Mouse (Mus musculus): Measurements from ENCODE around the gene Prkcg. TPM values are rescaled to one million over a fixed set of nuclear protein-coding genes. Genes with fewer than 3 reads are reported as not detected.

Gene Prkcg
- polyA plus RNA-seq, 1 experiment from 2014 or later, result 0.12 TPM

DNA sequence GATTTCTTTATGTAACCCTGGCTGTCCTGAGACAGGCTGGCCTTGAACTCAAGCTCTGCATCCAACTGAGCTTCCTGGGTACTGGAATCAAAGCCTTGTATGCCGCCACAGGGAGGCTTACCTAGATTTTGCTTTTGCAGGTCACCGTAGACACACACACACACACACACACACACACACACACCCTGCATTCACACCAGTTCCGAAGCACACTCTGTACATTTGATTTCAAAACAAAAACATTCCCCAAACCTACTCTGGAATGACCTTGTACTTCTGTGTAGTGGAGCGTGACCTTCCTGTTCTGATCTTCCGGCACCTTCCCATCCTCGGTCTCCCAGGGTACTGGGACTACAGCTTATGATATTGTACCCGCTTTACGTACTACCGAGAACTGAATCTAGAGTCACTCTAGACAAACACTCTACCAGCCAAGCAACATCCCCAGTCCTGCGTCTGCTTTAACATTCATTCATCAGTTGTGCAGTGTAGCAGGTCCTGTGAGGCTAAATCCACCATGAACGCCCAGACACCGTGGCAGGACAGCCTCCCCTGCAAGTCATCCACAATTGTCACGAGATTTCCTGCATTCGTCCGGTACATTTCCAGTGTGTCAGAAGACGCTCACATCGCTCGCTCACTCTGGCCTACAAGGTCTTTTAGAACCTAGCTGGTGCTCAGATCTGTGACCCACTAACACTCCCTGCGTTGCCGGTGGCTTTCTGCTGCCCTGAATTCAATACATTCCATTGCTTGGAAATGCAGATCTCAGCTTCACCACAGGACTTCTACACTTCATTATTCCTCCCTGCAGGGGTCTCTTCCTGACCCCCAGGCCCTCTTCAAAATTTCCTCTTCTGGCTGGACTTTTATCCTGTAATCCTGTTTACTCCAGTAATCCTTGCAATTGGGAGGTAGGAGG, 58.6 kb downstream of the Prkcg start:
- Histone ChIP-seq H3K4me1 (no peaks in the 10 kb centered on the region), H3K4me2 (no peak overlapping the region), H3K27me3 (no peaks in the 10 kb centered on the region), H3K4me3 (no peak overlapping the region), H3K27ac (no peak overlapping the region), H3K36me3 (peaks cover 64% of the 10 kb centered on the region), H3K9ac (no peak overlapping the region), H3K9me3 (no peaks in the 10 kb centered on the region)
- no peak for ATAC-seq (ENCODE audit: insufficient number of reproducible peaks, low FRiP score, low TSS enrichment, low read depth)
- 73% methylated on average over 20 of the region's 20 CpGs for WGBS

DNA sequence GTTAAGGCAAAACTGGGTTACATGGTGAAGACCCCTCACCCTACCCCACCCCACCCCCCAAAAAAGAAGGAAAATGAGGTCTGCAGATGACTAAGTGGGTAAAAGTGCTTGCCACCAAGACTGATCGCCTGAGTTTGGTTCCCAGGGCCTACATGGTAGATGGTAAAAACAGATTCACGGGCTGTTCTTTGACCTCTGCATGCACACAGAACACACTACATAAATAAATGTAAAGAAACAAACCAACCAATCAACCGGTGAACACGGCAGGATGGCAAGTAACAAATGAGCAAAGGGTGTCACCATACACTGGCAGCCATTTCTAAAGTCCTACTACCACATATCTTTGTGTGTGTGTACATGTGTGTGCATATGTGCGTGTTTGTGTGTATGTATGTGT, 59.3 kb downstream of the Prkcg start:
- H3K27me3 ChIP-seq, result no peaks in the 10 kb centered on the region
- H3K9ac ChIP-seq, result no peak overlapping the region
- peaks cover 57% of the 10 kb centered on the region for H3K36me3 ChIP-seq
- no peak overlapping the region for H3K27ac ChIP-seq
- no peaks in the 10 kb centered on the region for H3K9me3 ChIP-seq
- H3K4me2 ChIP-seq, result no peak overlapping the region
- no peak overlapping the region for H3K4me3 ChIP-seq
- H3K4me1 ChIP-seq, result no peaks in the 10 kb centered on the region
- WGBS, result 74% methylated on average over 5 of the region's 5 CpGs
- no peak for ATAC-seq (ENCODE audit: insufficient number of reproducible peaks, low FRiP score, low TSS enrichment, low read depth)

- H3K27me3 ChIP-seq, result no peaks in the 10 kb centered on the region
- H3K9me3 ChIP-seq, result no peaks in the 10 kb centered on the region
- no peak overlapping the region for H3K27ac ChIP-seq
- ATAC-seq (ENCODE audit: insufficient number of reproducible peaks, low FRiP score, low TSS enrichment, low read depth), result no peak
- no peak overlapping the region for H3K4me2 ChIP-seq
- peaks cover 49% of the 10 kb centered on the region for H3K36me3 ChIP-seq
- no peak overlapping the region for H3K9ac ChIP-seq
- no peak overlapping the region for H3K4me3 ChIP-seq
- H3K4me1 ChIP-seq, result no peaks in the 10 kb centered on the region
- 85% methylated on average over 9 of the region's 9 CpGs for WGBS
These were observed 60.8 kb downstream of the Prkcg start for GRCm38 (mm10) chr7:3349775-3350174.

DNA sequence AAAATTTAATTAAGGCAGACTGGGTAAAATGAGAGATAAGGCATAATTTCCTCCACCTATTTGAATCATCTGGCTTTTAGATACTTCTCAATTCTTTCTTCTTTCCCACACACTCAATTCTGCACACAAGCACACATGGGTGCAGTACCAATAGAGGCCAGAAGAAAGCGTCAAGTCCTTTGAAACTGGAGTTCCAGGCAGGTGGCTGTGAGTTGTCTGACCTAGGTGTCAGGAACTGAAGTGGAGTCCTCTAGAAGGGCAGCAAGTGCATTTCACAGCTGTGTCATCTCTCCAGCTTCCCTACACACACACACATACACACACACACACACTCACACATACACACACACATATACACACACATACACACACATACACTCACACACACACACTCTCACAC, 62.6 kb downstream of the Prkcg start:
- H3K4me3 ChIP-seq, result no peak overlapping the region
- 83% methylated on average over 1 of the region's 1 CpGs for WGBS
- no peak for ATAC-seq (ENCODE audit: insufficient number of reproducible peaks, low FRiP score, low TSS enrichment, low read depth)
- H3K27ac ChIP-seq, result no peak overlapping the region
- no peak overlapping the region for H3K9ac ChIP-seq
- no peaks in the 10 kb centered on the region for H3K9me3 ChIP-seq
- no peaks in the 10 kb centered on the region for H3K27me3 ChIP-seq
- peaks cover 36% of the 10 kb centered on the region for H3K36me3 ChIP-seq
- no peaks in the 10 kb centered on the region for H3K4me1 ChIP-seq
- no peak overlapping the region for H3K4me2 ChIP-seq

GRCm38 (mm10) chr7:3354850-3355249, 65.9 kb downstream of the Prkcg start:
- H3K36me3 ChIP-seq, result peaks cover 27% of the 10 kb centered on the region
- no peak overlapping the region for H3K4me2 ChIP-seq
- H3K4me1 ChIP-seq, result no peaks in the 10 kb centered on the region
- H3K27me3 ChIP-seq, result no peaks in the 10 kb centered on the region
- no peak for ATAC-seq (ENCODE audit: insufficient number of reproducible peaks, low FRiP score, low TSS enrichment, low read depth)
- H3K9ac ChIP-seq, result no peak overlapping the region
- H3K4me3 ChIP-seq, result no peak overlapping the region
- 83% methylated on average over 6 of the region's 6 CpGs for WGBS
- no peaks in the 10 kb centered on the region for H3K9me3 ChIP-seq
- no peak overlapping the region for H3K27ac ChIP-seq

DNA sequence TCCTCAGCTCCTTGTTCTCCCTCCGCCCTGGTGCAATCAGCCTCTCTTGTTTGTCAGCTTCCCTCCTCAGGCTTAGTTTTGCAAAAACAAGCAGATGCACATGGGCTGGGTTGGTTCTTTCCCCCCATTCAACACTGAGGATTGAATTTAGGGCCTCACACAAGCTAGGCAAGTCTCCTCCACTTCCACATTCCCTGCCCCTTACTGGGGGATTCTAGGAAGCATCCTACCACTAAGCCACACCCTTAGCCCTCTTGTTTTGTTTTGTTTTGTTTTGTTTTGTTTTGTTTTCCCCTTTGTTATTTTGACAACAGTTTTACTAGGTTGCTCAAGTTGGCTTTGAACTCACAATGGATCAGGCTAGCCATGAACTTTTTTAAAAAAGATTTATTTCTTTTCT, 71.7 kb downstream of the Prkcg start:
- WGBS, result 97% methylated on average over 1 of the region's 1 CpGs
- H3K36me3 ChIP-seq, result peaks cover 31% of the 10 kb centered on the region
- H3K27me3 ChIP-seq, result 0 out of 2 replicates have a peak, but pooled peaks cover 2% of the 10 kb centered on the region
- no peaks in the 10 kb centered on the region for H3K4me1 ChIP-seq
- H3K9ac ChIP-seq, result no peak overlapping the region
- H3K9me3 ChIP-seq, result no peaks in the 10 kb centered on the region
- ATAC-seq (ENCODE audit: insufficient number of reproducible peaks, low FRiP score, low TSS enrichment, low read depth), result no peak
- no peak overlapping the region for H3K4me3 ChIP-seq
- no peak overlapping the region for H3K4me2 ChIP-seq
- no peak overlapping the region for H3K27ac ChIP-seq

- WGBS, result 39% methylated on average over 11 of the region's 11 CpGs
- Histone ChIP-seq H3K4me3 (no peak overlapping the region), H3K9me3 (no peaks in the 10 kb centered on the region), H3K9ac (no peak overlapping the region), H3K27me3 (peaks cover 15% of the 10 kb centered on the region; the same call in 1 of the 2 replicates), H3K4me2 (no peak overlapping the region), H3K27ac (no peak overlapping the region), H3K4me1 (peaks cover 11% of the 10 kb centered on the region), H3K36me3 (peaks cover 17% of the 10 kb centered on the region; the same call in 1 of the 2 replicates)
- peak; percentile 47; the same call in 1 of the 2 replicates for ATAC-seq (ENCODE audit: insufficient number of reproducible peaks, low FRiP score, low TSS enrichment, low read depth)
These were observed 76.7 kb downstream of the Prkcg start for GRCm38 (mm10) chr7:3365547-3366279.

- peaks cover 15% of the 10 kb centered on the region; the same call in 1 of the 2 replicates for H3K27me3 ChIP-seq
- peaks cover 16% of the 10 kb centered on the region; the same call in 1 of the 2 replicates for H3K36me3 ChIP-seq
- WGBS, result 21% methylated on average over 42 of the region's 42 CpGs
- H3K4me1 ChIP-seq, result peaks cover 11% of the 10 kb centered on the region
- peak overlapping the region; percentile 39 for H3K4me2 ChIP-seq
- H3K27ac ChIP-seq, result no peak overlapping the region
- no peak for ATAC-seq (ENCODE audit: insufficient number of reproducible peaks, low FRiP score, low TSS enrichment, low read depth)
- H3K9ac ChIP-seq, result no peak overlapping the region
- no peaks in the 10 kb centered on the region for H3K9me3 ChIP-seq
- H3K4me3 ChIP-seq, result no peak overlapping the region
These were observed 77.9 kb downstream of the Prkcg start for GRCm38 (mm10) chr7:3366705-3367516.

- Histone ChIP-seq H3K9ac (no peak overlapping the region), H3K4me3 (no peak overlapping the region), H3K4me1 (peaks cover 11% of the 10 kb centered on the region), H3K27me3 (peaks cover 15% of the 10 kb centered on the region; the same call in 1 of the 2 replicates), H3K27ac (no peak overlapping the region), H3K36me3 (peaks cover 11% of the 10 kb centered on the region; the same call in 1 of the 2 replicates), H3K9me3 (no peaks in the 10 kb centered on the region), H3K4me2 (peak overlapping the region; percentile 39)
- no peak for ATAC-seq (ENCODE audit: insufficient number of reproducible peaks, low FRiP score, low TSS enrichment, low read depth)
- WGBS, result 10% methylated on average over 10 of the region's 11 CpGs
These were observed 78.6 kb downstream of the Prkcg start for GRCm38 (mm10) chr7:3367569-3367968.

GRCm38 (mm10) chr7:3368311-3368710, 79.3 kb downstream of the Prkcg start:
- no peak overlapping the region for H3K4me2 ChIP-seq
- ATAC-seq (ENCODE audit: insufficient number of reproducible peaks, low FRiP score, low TSS enrichment, low read depth), result no peak
- H3K9me3 ChIP-seq, result no peaks in the 10 kb centered on the region

DNA sequence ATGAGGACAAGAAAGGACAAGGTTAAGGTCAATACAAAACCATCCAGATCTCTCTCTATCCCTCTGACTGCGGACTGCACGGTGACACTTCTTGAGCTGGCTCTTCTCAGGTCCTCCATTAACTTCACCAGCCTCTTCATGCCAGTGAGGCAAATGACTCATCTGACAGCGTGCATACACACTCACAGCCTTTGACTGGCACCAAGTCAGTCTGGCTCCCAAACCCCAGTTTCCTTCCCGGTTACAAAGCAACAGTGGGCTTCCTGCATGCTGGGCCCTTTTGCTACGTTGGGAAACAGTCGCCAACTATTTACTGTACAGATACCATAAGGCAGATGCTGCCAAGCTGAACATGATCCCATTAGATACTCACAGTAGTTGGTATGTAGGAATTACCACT, 80.2 kb downstream of the Prkcg start:
- peaks cover 15% of the 10 kb centered on the region; the same call in 1 of the 2 replicates for H3K27me3 ChIP-seq
- 73% methylated on average over 6 of the region's 6 CpGs for WGBS
- H3K4me3 ChIP-seq, result no peak overlapping the region
- no peak overlapping the region for H3K4me2 ChIP-seq
- H3K36me3 ChIP-seq, result peaks cover 9% of the 10 kb centered on the region; the same call in 1 of the 2 replicates
- no peak overlapping the region for H3K9ac ChIP-seq
- H3K4me1 ChIP-seq, result peaks cover 11% of the 10 kb centered on the region
- ATAC-seq (ENCODE audit: insufficient number of reproducible peaks, low FRiP score, low TSS enrichment, low read depth), result no peak
- H3K27ac ChIP-seq, result no peak overlapping the region
- H3K9me3 ChIP-seq, result no peaks in the 10 kb centered on the region

More at GRCm38 (mm10) chr7:3368311-3368710, 79.3 kb downstream of the Prkcg start:
- H3K27ac ChIP-seq, result no peak overlapping the region
- no peak overlapping the region for H3K9ac ChIP-seq
- H3K4me3 ChIP-seq, result no peak overlapping the region
- 28% methylated on average over 12 of the region's 12 CpGs for WGBS
- peaks cover 11% of the 10 kb centered on the region for H3K4me1 ChIP-seq
- H3K27me3 ChIP-seq, result peaks cover 15% of the 10 kb centered on the region; the same call in 1 of the 2 replicates
- peaks cover 11% of the 10 kb centered on the region; the same call in 1 of the 2 replicates for H3K36me3 ChIP-seq

Data from limb, embryonic 15.5 days (tissue).